Mouse (Mus musculus): Measurements from ENCODE around the gene Gm13539.
A peak's percentile ranks its signal among the peaks of the same experiment; 100 is the strongest.
"Not testable (repeated sequence)": the region's sequence is repeated elsewhere in the genome, so short reads cannot be mapped to it uniquely, and the experiment has no call there.

The Gm13539 gene

DNA sequence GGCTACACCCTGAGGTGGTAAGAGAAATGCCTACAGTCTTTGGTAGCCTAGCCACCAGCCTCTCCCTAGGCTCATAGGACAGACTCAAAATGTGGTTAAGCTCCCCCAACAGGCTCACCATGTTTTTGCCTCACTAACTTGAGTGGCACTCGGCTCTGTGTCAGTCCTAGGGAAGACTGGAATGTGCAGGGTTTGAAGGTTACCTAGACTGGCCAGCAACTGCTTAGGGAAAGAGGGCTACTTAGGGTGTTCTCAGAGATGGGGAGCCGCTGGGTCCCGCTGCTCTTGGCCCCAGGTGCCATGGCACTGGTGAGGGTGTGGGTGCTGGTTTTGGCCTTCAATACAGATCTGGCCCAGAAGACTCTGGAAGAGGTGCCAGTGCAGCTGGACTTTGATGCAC is at the start of gene Gm13539:
Gene Gm13539, plus strand, starts transcription at position 301 of the 400 bp plus-strand sequence.
- no peak for DNase-seq (ENCODE audit: inconsistent age in 2 of 2, low spot score in 1 of 2)

DNA sequence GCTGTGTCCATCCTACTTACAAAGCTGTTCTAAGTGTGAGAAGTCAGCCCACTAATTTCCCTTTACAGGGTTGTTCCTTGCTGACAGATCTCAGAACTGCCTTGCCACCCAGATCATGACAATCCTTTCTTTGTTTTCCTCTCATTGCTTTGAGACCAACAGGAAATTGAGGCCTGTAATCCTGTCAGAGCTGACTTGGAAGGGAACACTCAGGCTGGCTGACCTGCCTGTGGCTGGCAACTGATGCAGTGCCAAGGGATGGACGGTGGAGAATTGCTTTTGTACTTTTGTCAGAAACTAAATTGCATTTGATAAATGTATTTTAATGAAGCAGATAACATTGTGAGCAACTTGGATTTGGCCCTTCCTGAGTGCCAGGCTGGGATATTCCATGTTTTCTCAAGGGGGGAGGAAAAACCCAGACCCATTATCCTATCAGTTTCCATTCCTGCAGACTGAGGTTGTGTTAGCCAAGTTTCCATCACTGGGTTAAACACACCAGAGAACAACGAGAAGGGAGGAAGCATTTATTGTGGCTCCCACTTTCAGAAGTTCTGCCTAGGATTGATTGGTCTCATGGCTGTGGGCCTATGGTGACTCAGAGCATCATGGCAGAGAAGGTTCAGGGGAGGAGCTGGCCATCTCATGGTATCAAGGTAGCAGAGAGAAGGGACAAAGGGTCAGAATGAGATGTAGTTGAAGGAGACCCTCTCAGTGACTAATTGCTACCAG is 48.7 kb upstream of the Gm13539 start:
- DNase-seq (ENCODE audit: inconsistent age in 2 of 2, low spot score in 1 of 2), result peak in 1 of 2 experiments; percentile 16

DNA sequence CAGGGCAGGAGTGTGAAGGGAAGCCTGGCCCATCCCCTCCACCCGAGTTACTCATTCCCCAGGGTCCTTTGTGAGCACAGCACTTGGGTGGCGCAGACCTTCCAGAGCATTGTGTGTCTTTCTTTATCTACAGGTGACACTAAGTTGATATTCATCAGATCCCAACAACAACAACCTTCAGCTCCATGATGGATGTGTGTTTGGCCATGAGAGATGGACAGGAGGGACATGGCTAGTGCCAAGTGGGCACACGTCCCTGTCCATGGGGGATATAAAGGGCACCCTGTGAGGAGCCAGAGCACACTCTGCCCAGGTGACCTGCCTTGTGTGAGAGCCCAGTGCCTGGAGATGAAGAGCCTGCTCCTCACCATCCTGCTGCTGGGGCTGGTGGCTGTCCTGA is 45.3 kb upstream of the Gm13539 start, which contains the start of gene Obp2b:
Gene Obp2b, plus strand, starts transcription at position 301 of the 400 bp plus-strand sequence.
- DNase-seq (ENCODE audit: inconsistent age in 2 of 2, low spot score in 1 of 2), result not testable (repeated sequence)

DNA sequence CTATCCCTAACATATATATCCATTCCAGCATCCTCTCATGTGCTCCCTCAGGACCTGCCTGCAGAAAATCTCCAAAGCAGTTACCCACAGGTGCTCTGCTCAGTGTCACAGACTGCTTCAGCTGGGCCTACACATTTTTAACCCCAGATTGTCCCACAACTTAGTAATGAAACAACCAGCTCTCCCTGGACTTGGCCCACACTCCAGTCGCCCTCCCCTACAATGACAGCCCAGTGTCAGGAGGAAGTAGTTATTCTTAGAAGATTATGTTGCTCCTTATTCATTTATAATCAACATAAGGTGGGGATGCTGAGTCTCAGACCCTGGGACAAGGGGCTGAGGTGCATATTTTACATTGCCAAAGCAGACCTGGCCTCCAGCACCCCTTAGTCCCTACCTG is 40.4 kb upstream of the Gm13539 start:
- no peak for DNase-seq (ENCODE audit: inconsistent age in 2 of 2, low spot score in 1 of 2)

DNA sequence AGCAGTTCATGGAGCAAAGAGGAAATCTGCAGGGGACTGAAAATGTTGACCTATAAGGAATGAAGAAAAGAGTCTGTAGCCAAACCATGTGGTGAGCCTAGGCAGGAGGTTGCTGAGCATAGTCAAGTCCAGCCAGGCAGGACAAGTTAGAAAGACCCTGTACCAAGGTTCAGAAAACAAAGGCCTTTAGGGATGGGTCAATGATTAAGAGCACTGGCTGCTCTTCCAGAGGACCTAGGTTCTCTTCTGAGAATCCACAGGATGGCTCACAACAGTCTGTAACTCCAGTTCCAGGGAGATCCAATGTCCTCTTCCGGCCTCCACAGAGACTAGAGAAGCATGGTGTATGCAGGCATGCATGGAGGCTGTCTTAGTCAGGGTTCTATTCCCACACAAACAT is 27.9 kb upstream of the Gm13539 start:
- DNase-seq (ENCODE audit: inconsistent age in 2 of 2, low spot score in 1 of 2), result no peak

DNA sequence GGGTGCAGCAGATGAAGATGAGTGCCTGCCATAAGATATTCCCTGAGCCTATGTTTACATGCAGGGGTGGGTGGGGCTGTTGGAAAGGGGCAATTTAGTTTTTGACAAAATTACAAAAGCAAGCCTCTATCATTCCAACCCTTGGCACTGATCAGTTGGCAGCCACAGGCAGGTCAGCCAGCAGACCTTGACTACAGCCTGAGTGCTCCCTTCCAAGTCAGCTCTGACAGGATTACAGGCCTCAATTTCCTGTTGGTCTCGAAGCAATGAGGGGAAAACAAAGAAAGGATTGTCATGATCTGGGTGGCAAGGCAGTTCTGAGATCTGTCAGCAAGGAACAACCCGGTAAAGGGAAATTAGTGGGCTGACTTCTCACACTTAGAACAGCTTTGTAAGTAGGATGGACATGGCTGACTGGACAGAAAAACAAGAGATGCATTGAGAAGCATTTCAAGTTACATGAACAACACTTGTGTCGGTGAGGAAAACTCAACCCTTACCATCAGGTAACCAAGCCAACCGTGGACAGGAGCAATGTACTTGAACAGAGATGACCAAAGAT is 23.9 kb upstream of the Gm13539 start:
- no peak for DNase-seq (ENCODE audit: inconsistent age in 2 of 2, low spot score in 1 of 2)

DNA sequence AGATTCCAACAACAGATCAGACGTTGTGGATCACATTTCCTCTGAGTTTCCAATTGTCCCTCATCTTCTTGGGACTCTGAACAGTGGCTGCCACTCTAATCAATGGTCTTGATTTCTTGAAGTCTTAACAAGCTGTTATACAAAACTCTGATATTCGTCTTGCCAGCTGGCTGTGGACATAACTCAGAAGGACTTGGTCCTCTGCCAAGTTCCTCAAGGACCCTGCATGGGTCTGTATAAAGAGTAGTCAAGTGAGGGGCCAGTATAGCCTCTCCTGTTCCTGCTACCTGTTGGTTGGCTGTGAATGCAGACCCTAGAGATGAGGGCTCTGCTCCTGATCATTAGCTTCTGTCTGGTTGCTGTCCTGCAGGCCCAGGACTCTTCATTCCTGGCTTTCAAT is 16.8 kb upstream of the Gm13539 start, which contains the start of gene Lcn3:
Gene Lcn3, plus strand, starts transcription at position 301 of the 400 bp plus-strand sequence.
- peak in 1 of 2 experiments; percentile 13 for DNase-seq (ENCODE audit: inconsistent age in 2 of 2, low spot score in 1 of 2)

DNA sequence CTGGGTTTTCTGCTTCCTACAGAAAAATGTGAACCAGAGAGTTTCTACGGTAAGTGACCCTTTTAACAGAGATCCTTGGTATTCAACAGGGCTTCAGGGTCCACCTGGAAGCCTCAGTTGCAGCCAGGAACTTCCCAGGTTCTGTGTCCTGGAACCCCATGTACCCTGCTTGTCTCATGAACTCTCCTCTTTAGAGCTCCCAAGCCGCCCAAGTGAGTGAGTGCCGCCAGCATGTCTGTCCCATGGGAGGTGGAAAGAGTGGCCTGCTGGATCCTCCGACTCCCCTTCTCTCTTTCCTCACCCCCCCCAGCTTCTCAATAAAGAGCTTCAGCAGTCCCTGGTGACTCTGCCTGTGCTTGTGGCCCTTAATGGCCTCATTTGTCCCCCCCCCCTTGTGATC is 14.3 kb upstream of the Gm13539 start:
- DNase-seq (ENCODE audit: inconsistent age in 2 of 2, low spot score in 1 of 2), result no peak

DNA sequence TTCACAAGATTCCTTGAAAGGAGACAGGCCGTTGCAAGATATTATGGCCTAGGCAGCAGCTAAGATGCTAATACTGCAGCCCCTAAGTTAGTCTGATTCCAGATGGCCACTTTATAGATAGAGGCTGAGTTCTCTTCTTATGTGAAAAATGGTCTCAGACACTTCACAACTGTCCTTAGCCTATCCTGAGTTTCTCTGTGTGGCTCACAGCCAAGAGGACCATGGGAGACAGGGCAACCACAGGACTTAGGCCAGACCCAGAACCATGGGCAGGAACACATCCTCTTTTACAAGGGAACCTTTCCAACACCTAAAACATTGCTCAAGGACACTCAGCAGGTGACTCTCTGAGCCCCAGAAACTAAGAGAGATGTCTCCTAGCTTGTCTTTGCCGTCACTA is 8.6 kb upstream of the Gm13539 start:
- DNase-seq (ENCODE audit: inconsistent age in 2 of 2, low spot score in 1 of 2), result peak in 1 of 2 experiments; percentile 55

DNA sequence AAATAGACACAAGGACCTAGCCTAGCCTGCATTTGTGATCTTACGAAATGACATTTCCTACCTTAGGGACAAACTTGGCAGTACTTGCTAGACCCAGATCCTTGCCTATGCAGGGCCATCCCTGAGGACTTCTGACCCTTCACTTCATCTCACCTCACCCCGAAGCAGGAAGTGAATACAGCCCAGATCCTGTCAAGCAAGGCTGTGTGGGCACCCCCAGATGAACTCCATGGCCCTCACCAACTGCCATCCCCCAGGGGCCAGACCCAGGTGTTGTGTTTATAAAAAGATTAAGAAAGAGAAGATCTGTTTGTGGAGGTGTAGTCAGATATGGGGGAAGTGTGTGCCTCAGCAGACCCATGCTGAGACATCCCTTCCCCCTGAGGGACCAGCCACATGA is 7.4 kb upstream of the Gm13539 start:
- DNase-seq (ENCODE audit: inconsistent age in 2 of 2, low spot score in 1 of 2), result no peak

DNA sequence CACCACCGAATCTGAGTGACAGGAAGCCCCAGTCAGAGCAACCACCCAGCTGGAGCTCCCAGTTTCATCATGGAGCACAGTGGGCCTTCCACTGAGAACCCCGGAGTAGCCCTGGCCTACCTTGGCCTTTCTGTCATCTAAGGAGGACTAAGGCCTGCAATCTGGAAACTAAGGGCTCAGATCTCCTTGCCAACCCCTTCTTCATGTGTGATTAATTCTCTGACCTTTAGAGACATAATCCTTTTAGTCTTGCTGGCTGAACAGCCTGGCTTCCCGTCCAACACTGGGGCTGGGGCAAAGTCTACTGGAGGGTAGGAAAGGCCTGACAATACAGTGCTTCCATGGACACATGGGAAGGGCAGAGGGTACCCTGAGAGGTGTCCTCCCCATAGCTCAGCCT is 6.1 kb upstream of the Gm13539 start:
- peak; percentile 45 to 78 for DNase-seq (ENCODE audit: inconsistent age in 2 of 2, low spot score in 1 of 2)

DNA sequence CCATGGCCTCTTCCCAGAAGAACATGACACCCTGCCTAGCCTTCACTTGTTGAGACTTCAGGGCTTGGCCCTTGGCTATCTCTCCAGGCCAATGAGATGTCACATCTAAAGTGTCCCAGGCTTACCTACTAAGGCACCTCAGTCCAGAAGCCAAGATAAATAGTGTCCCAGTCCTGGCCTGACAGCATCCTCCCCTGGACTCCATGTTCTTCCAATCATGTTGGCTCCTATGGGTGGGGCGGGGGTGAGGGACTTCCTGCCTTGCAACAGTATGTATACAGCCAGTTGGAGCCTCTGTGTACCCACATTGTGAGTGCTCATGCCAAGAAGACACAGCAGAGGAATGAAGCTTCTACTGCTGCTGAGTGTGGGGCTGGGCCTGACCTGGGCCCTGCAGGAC is 5.3 kb upstream of the Gm13539 start, which contains the start of gene Lcn11:
Gene Lcn11, plus strand, starts transcription at position 301 of the 400 bp plus-strand sequence.
- no peak for DNase-seq (ENCODE audit: inconsistent age in 2 of 2, low spot score in 1 of 2)

DNA sequence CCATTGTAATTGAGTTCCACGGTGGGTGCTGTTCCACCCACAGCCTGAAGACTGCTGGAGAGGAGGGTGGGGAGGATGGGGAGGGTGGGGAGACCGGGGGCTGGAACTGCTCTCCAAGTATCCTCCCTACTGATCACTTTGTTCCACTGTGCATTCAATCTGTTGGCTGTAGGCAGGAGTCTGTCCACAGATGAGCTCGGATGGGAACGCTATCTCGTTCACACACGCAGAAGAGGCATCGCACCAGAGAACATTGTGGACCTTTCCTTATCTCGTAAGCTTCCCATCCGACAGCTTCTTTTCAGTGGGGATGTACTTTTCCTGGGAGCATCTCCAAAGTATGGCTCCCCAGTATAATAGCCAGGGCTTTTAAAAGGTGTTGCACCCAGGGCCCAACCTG is 3.0 kb upstream of the Gm13539 start:
- no peak for DNase-seq (ENCODE audit: inconsistent age in 2 of 2, low spot score in 1 of 2)

DNA sequence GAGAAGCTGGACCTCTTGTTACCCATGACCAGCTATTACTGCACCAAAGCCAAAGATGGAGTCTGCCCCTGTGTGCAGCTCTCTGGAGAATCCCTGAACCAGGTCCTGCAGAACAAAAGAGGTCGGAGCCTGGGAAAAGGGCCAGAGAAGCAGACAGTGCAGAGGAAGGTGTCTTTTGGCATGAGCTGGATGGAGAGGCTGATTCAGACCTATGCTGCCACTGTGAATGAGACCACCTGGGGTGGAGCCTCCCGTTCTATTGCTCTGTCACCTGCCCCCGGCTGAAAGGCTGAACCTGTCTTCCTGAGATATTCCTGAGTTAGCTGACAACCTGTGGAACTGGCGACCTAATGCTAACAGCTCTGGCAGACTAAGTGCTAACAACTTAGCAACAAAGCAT is 1.1 kb upstream of the Gm13539 start:
- DNase-seq (ENCODE audit: inconsistent age in 2 of 2, low spot score in 1 of 2), result no peak

DNA sequence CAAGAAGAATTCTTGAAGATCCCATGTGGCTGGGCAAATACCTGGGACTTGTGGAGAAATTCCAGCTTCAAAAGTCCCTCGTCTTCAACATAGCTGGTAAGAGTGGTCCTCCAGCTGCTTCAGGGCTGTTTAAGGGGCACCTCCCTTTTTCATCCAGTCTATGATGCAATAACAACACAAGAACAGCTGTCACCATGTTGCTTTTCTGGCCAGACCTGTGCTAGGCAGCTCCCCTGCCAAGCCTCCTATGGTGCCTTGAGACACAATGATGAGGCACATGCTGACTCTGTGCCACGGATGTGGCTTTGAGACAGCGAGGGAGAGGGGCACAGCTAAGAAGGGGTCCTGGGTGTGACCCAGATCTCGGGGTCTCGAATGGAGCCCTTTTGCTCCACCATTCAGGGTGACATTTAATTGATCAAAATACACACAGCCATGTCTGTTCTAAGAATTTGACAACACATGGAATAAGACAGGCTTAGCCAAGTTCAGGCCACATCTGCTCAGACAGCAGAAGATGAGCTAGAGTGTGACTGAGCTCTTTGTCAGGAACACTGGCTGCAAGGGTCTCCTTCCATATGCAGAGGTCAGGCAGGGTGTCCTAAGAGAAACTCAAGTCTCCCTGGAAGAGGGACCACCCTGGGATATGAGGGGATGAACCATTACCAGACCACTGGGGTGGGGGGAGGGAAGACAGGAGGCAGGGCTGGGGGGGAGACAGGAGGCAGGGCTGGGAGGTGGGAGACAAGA is 3.7 kb downstream of the Gm13539 start:
- DNase-seq (ENCODE audit: inconsistent age in 2 of 2, low spot score in 1 of 2), result no peak

DNA sequence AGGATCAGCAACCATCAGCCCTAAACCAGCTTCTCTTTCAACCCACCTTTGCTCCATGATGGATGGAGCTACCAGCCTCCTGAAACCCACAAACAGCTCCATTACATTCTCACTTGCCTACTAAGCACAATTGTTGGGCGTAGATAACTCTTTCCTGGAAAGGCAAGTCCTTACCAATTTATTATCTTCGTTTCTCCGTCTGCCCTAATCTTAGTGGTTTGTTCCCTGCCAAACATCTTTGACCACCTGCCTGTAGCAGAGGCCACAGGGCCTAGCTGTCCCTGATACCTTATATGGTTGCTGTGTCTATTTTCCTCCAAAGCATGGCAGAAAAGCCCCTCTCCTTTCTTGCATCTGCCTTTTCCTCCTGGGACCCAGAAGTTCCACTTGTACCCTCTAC is 7.0 kb downstream of the Gm13539 start:
- no peak for DNase-seq (ENCODE audit: inconsistent age in 2 of 2, low spot score in 1 of 2)

DNA sequence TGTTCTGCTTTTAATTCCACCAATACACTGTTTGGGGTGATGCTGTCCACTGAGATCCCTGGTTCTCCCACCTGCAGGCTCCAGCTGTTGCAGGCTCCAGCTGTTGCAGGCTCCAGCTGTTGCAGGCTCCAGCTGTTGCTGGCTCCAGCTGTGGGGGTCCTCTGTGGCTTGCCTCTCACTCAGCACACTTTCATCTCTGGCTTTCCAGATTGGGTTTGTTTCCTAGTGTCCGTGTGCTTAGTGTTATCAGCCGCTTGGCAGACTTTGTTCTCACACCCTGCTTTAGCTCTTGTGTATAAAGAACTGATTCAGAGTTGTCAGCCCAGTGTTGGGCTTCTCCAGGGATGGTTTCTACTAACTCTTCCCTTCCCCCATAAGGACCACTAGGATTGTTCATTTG is 15.6 kb downstream of the Gm13539 start:
- DNase-seq (ENCODE audit: inconsistent age in 2 of 2, low spot score in 1 of 2), result no peak

DNA sequence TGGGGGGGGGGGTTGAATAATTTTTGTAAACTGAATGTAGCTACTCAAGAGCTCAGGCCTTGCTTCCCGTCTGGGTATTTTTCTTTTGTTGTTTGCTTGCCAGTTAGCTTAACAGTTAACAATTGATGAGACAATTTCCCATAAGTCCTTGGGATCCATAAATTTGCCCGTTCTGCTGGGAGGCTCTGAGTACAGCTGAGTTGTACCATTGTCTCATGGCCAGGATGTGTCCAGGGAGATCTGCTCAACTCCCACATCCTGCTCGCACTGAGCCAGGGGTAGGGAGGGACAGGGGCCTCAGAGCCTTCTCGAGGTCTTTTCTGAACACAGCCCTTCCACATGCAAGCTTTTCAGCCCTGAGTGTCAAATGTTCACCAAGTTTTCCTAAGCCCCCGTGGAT is 16.0 kb downstream of the Gm13539 start:
- DNase-seq (ENCODE audit: inconsistent age in 2 of 2, low spot score in 1 of 2), result no peak

DNA sequence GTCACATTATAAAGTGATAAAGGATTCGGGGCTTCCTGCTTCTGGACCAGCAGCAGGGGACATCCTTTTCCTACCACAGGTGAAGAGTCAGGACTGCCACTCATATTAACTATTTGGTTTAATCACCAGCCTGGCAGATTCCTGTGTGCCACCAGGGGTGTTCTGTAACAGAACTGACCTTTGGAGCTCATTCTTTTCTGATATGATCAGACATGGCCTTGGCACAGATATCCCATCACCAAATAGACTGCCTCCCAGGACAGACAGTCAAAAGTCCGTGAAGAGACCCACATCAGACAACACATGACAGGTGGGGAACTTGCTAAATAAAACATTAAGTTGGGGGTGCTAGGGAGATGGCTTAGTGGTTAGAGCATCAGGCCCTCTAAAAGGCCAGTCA is 29.7 kb downstream of the Gm13539 start:
- DNase-seq (ENCODE audit: inconsistent age in 2 of 2, low spot score in 1 of 2), result peak; percentile 45 to 78

DNA sequence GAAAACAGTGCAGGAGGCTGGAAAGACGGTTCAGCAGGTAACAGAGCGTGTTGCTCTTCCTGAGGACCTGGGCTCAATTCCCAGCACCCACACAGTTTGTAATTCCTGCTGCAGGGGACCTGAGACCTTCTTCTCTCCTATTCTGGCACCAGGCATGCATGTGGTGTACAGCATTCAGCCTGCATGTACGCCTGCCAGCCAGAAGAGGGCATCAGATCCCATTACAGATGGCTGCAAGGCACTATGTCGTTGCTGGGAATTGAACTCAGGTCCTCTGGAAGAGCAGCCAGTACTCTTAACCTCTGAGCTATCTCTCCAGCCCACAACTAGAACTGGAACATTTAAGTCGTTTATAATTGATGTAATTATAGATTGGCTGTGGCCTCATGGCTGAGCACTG is 31.3 kb downstream of the Gm13539 start:
- DNase-seq (ENCODE audit: inconsistent age in 2 of 2, low spot score in 1 of 2), result no peak

DNA sequence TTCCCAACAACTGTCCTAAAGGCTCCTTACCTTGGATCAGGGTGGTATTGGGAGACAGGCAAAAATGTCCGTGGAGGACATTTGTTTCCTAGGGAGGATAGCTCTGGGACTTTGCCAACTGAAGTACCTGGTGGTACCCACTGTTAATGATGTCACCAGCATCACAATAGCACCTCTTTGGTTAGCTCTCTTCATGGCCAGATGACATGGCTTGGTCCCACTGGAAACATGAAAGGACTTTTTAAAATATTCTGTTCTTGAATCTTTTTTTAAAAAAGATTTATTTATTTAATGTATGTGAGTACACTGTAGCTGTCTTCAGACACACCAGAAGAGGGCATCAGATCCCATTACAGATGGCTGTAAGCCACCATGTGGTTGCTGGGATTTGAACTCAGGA is 33.7 kb downstream of the Gm13539 start, which contains the start of gene Glt6d1:
Gene Glt6d1, minus strand, starts transcription at position 101 of the 400 bp plus-strand sequence.
- not testable (repeated sequence) for DNase-seq (ENCODE audit: inconsistent age in 2 of 2, low spot score in 1 of 2)

DNA sequence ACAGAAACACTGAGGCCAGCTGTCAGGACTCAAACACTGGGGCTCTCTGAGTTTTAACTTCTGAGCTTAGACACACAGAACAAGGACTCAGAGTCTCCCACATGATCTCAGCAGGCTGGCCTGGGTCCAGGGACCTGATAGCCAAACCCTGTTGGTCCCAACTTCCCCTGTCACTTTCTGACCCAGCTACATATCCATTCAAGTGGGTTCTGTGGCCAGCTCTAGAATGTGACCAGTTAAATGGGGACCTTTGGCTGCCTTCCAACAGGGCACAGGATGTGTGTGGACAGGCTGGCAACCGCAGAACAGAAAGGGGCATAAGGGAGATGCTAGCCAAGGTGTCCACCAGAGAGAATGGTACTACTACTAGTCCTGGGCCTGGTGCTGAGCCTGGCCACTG is 40.7 kb downstream of the Gm13539 start, which contains the start of gene Lcn9:
Gene Lcn9, plus strand, starts transcription at position 348 of the 400 bp plus-strand sequence.
- DNase-seq (ENCODE audit: inconsistent age in 2 of 2, low spot score in 1 of 2), result peak; percentile 15 to 38
